Mouse (Mus musculus) ES-E14 (cell line): Measurements from ENCODE around the gene 5730596B20Rik.

Source experiments
- CHD2 ChIP-seq: IDR thresholded peaks from 2 replicates; pipeline ENCODE4 v1.6.1; 2014; ENCODE audit warnings: mild to moderate bottlenecking, low read depth, low read length, inconsistent platforms
- HCFC1 ChIP-seq: IDR thresholded peaks from 2 replicates; pipeline ENCODE4 v1.6.1; 2012; ENCODE audit warnings: low read length, inconsistent platforms, borderline replicate concordance; ENCODE audit not compliant: insufficient read depth
- MAFK ChIP-seq: IDR thresholded peaks from 2 replicates; pipeline ENCODE4 v1.6.1; 2014; ENCODE audit warnings: mild to moderate bottlenecking, low read depth, low read length, inconsistent platforms; ENCODE audit not compliant: insufficient read depth
- ZC3H11A ChIP-seq: IDR thresholded peaks from 2 replicates; pipeline ENCODE4 v1.6.1; 2012; ENCODE audit warnings: low read depth, mild to moderate bottlenecking, inconsistent platforms, low read length, borderline replicate concordance
- ZNF384 ChIP-seq: IDR thresholded peaks from 2 replicates; pipeline ENCODE4 v1.6.1; 2012; ENCODE audit warnings: low read depth, low read length, inconsistent platforms

DNA sequence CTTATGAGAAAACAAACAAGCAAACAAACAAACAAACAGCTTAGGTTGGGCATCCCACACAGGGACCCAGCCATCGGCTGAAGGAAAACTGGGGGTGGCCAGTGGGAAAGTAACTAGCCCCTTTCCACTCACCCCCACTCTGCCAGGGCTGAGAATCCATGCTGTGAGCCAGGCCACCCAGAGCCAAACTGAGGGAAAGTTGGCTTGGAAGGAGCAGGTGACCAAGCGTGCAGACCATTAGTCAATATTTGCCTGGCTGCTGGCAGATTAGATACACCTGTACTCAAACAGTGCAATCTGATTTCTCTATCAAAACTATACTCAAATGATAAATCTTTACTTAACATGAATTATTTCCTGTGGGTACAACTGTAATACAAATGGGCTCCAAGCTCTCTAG lies 4.7 kb downstream of the 5730596B20Rik start:
- no peak for TF ChIP-seq ZNF384
- TF ChIP-seq ZC3H11A: no peak
- TF ChIP-seq MAFK: no peak
- no peak for TF ChIP-seq HCFC1
- TF ChIP-seq CHD2: no peak
